Mouse (Mus musculus) thymus, postnatal 14 days (tissue): Measurements from ENCODE around the gene Rars.

Source experiments
- DNase-seq: peaks from one replicate; pipeline ENCODE4 v3.0.0; 2021

Rars gene

DNA sequence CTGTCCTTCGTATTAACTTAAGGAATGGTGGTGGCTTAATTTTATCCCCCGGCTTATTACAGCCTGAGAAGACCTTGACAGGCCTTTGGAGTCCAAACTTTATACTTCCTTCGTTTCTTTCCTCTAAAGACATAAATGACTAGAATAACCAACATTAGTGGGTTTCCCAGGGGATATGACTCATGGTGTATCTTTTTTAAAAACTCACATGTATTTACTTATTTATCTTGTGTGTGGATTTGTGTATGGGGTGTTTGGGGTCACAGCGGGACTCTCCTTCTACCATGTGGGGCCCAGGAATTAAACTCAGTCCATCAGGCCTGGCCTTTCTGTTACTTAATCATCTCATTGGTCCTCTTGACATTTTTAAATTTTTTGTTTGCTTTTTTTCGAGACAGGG lies 67.5 kb downstream of the Rars start:
- DNase-seq = no peak

DNA sequence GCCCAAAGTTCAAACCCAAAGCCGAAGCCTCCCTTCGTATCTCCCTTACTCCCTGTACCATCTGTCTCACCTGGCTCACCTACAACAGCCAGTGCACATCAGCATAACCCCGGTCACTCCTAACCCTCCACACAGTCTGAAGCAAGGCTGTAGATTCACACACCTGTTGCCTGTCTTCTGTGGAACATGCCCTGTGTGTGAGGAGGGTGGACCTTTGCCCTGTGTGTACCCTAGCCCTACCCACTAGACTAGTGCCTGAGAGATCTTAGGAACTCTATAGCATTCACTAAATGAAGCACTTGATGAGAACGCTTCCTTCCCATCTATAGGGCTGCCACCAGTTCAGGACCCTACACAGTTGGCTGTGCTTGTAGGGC lies 73.7 kb downstream of the Rars start:
- DNase-seq = no peak

DNA sequence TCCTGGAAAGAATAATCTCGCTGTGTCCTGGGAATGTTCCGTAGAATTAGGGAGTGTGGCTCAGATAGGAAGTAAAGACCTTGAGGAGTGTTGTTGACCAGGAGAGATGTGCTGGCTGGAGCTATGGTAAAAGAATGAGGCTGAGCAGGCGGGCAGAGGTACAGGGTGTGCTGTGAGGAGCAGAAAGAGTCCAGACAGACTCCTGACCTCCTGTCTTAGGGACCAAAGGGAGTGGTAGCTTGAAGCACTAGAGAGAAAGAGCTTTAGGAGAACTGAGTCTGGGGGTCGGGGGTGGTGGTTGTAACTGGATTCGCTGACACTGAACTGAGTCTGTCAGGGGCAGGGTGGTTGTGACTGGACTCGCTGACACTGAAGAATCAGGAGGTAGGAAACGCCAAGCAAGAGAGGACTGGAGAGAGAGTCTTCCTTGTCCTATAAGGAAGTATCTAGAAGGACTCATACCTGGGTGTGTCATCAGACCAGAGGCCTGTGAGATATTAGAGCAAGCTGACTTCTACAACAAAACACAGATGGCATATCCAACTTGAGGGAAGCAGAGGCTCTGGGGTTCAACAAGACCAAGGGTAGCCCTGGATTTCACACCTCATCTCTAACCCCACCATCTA lies 74.2 kb downstream of the Rars start:
- no peak for DNase-seq
